Mouse (Mus musculus) c-Kit-positive CD71-positive TER-119-positive erythroid progenitor cells, embryonic 14.5 days (primary cell): ENCODE results near the gene Krtap2-4.
"Not testable (repeated sequence)": the region's sequence is repeated elsewhere in the genome, so short reads cannot be mapped to it uniquely, and the experiment has no call there.

Experiments used
- DNase-seq: peaks from one replicate; pipeline ENCODE4 v3.0.0-alpha.2; 2013; ENCODE audit warnings: low spot score

The Krtap2-4 gene

GRCm38 (mm10) chr11:99614796-99615363 lies at the start of gene Krtap2-4:
Krtap2-4 (minus strand) TSS chr11:99614846.
- no peak for DNase-seq

- no peak for DNase-seq
Observed at GRCm38 (mm10) chr11:99662802-99663201, 48.2 kb upstream of the Krtap2-4 start.

- DNase-seq: no peak
Observed at GRCm38 (mm10) chr11:99659256-99659655, 44.6 kb upstream of the Krtap2-4 start.

GRCm38 (mm10) chr11:99658467-99659010 lies 43.9 kb upstream of the Krtap2-4 start, which contains the start of gene Gm11563:
Gm11563 (minus strand) TSS chr11:99658960.
- DNase-seq: not testable (repeated sequence)

GRCm38 (mm10) chr11:99657051-99657450 lies 42.4 kb upstream of the Krtap2-4 start:
- DNase-seq: no peak

GRCm38 (mm10) chr11:99650136-99650535 lies 35.5 kb upstream of the Krtap2-4 start, which contains the start of gene Gm11555:
Gm11555 (minus strand) TSS chr11:99650236.
- DNase-seq: no peak

GRCm38 (mm10) chr11:99646444-99646843 lies 31.8 kb upstream of the Krtap2-4 start:
- DNase-seq: no peak

GRCm38 (mm10) chr11:99644351-99644750 lies 29.7 kb upstream of the Krtap2-4 start:
- DNase-seq: no peak

GRCm38 (mm10) chr11:99643635-99644139 lies 29.0 kb upstream of the Krtap2-4 start, which contains the start of gene Krtap4-7:
Krtap4-7 (minus strand) TSS chr11:99644089.
- not testable (repeated sequence) for DNase-seq

GRCm38 (mm10) chr11:99640926-99641325 lies 26.3 kb upstream of the Krtap2-4 start:
- DNase-seq: no peak

- DNase-seq: no peak
Observed at GRCm38 (mm10) chr11:99637086-99637485, 22.4 kb upstream of the Krtap2-4 start.

- no peak for DNase-seq
Observed at GRCm38 (mm10) chr11:99634653-99635134, 20.0 kb upstream of the Krtap2-4 start, which contains the start of gene Krtap4-2. Krtap4-2 (minus strand) TSS chr11:99635084.

GRCm38 (mm10) chr11:99633293-99633692 lies 18.6 kb upstream of the Krtap2-4 start:
- no peak for DNase-seq

- DNase-seq: no peak
Observed at GRCm38 (mm10) chr11:99630890-99631289, 16.2 kb upstream of the Krtap2-4 start.

GRCm38 (mm10) chr11:99628138-99628537 lies 13.5 kb upstream of the Krtap2-4 start, which contains the start of gene Krtap4-1:
Krtap4-1 (minus strand) TSS chr11:99628238.
- DNase-seq: no peak

GRCm38 (mm10) chr11:99620335-99620734 lies 5.7 kb upstream of the Krtap2-4 start, which contains the start of gene Gm11562:
Gm11562 (minus strand) TSS chr11:99620435.
- no peak for DNase-seq

GRCm38 (mm10) chr11:99610089-99610488 lies 4.6 kb downstream of the Krtap2-4 start, which contains the start of gene Gm11937:
Gm11937 (minus strand) TSS chr11:99610189.
- DNase-seq: not testable (repeated sequence)

- no peak for DNase-seq
Observed at GRCm38 (mm10) chr11:99609126-99609525, 5.5 kb downstream of the Krtap2-4 start.

- DNase-seq: not testable (repeated sequence)
Observed at GRCm38 (mm10) chr11:99603208-99603607, 11.4 kb downstream of the Krtap2-4 start, which contains the start of gene Gm11938. Gm11938 (minus strand) TSS chr11:99603308.

- DNase-seq: not testable (repeated sequence)
Observed at GRCm38 (mm10) chr11:99597742-99598141, 16.9 kb downstream of the Krtap2-4 start, which contains the start of gene Krtap9-3. Krtap9-3 (minus strand) TSS chr11:99598105.

- no peak for DNase-seq
Observed at GRCm38 (mm10) chr11:99590981-99591380, 23.7 kb downstream of the Krtap2-4 start, which contains the start of gene Krtap1-3. Krtap1-3 (minus strand) TSS chr11:99591339.

- no peak for DNase-seq
Observed at GRCm38 (mm10) chr11:99585096-99585495, 29.6 kb downstream of the Krtap2-4 start.
